Mouse (Mus musculus) right cerebral cortex, adult 2 months (tissue): ENCODE results near the gene Prrc2b.
A peak's percentile ranks its signal among the peaks of the same experiment; 100 is the strongest.

Experiments
- DNase-seq, 2 experiments: peaks; one replicate each; pipeline ENCODE4 v3.0.0; 2021 to 2022; ENCODE audit warnings: low spot score in 2 of 2

The Prrc2b gene

DNA sequence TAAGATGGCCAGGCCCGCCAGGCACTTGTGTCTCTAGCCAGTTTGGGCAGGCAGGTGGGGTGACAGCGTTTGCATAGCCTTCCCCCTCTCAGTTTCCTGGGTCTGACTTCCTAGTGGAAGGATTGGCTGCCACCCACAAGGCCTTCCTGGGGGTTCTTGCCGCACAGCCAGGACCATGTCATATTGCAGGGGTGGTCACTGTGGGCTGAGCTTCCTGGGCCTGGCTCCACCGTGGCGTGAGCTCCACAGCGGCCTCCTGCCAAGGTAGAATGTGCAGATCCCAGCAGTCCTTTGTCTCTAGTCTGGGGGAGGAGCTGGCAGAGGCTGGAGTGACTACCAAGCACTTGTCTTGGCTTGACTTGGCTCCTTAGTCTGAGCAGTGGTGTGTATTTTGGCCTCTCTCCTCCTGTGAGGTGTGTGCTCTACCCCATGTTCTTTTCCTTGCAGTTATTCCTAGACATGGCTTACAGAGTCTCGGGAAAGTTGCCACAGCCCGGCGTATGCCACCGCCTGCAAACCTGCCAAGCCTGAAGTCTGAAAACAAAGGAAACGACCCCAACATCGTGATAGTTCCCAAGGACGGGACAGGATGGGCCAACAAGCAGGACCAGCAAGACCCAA lies 31.9 kb downstream of the Prrc2b start:
- DNase-seq: no peak

DNA sequence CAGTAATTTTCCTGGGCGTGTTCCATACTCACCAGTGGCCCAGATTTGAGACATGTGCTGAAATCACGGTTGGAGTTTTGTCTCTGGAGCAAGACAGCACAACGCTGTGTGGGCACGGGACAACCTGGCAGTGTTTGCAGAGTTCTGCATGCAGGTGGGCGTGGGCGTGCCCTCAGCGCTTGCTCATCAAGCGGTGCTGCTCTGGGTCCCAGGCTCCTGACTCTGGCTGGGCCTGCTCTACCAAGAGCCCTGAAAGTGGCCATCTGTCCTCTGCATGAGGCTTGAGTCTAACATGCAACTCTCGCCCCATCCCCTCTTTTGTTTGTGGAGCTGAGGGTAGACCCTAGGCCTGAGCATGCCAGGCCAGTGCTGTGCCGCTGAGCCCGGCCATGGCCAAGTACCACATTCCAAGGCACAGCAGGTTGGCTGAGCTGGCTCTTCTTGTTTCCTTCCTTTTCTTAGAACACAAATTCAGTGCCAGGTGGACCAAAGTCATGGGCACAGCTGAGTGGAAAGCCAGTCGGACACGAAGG lies 36.2 kb downstream of the Prrc2b start:
- DNase-seq: peak; percentile 84 to 86

DNA sequence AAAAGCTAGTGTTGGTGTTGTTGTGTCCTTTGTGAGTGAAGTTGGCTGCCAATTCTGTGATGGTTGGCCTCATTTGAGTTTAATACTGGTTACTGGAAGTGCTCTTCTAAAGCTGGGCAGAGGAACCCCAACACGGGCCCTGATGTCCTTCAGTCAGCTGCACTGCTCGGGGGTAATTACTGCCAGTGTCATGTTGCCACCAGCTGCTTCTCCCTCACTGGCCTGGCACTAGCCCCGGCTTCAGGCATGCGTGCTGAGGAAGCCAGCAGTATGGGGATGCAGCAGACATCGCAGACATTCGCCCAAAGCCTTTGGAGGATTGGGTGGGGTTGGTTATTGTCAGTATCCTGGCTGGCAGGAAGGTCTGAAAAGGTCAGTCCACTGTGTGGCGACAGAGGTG lies 36.8 kb downstream of the Prrc2b start:
- DNase-seq: no peak

DNA sequence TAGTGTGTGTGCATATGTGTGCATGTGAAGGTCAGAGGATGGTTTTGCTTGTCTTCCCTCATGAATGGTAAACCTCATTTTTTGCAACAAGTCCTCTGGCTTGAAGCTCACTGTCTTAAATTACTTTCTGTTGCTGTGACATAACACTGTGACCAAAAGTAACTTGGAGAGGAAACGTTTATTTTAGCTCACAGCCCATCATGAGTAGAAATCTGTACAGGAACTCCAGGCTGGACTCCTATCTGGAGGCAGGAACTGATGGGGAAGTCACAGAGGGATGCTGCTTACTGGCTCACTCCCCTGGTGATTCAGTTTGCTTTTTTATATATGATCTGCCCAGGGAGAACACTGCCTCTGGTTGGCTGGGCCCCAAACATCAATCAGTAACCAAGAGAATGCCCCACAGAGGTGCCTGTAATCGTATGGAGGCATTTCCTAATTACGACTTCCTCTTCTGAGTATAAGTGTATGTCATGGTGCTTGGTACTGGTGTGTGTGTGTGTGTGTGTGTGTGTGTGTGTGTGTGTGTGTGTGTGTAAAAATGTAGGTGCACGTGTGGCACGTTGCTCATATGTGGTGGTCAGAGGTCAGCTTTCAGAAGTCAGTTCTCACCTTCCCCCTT lies 38.3 kb downstream of the Prrc2b start:
- no peak for DNase-seq

DNA sequence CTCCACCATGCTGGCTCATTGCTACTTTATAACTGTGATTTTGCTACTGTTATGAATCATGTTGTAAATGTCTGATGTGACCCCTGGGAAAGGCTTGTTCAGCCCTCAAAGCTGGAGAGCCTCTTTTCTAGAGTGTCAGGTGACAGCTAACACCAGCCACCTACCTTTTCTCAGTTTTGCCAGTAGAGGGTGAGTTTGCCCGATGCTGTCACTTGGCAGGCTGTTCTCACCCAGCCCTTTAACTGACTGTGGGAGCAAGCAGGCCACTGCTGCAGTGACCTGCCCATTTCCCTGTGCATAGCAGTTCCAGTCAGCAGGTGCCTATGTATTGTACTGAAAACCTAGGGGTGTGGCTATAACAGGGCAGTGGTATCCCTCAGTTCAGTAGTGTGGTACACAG lies 39.7 kb downstream of the Prrc2b start:
- no peak for DNase-seq

DNA sequence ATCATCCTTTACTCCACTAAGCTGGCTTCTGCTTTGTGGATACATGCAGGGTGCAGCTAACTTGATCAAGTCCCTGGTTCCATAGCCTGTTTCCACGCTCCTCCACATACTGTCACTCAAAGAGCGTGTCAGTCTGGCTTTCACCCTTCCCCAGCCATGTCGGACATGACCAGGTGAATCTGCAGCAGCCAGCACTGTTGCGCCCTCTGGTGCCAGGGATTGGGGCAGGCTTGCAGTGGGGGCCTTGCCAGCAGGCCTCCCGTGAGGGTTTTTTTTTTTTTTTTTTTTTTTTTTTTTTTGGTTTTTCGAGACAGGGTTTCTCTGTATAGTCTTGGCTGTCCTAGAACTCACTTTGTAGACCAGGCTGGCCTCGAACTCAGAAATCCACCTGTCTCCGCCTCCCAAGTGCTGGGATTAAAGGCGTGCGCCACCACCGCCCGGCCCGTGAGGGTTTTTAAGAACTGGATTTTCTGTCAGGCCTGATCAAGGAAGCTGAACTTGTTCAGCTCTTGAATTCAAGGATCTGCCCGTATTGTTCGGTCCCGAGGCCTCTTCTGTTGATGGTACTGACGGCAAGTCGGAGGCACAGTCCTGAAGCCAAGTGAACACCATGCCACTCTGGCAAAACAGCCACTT lies 41.1 kb downstream of the Prrc2b start:
- no peak for DNase-seq

DNA sequence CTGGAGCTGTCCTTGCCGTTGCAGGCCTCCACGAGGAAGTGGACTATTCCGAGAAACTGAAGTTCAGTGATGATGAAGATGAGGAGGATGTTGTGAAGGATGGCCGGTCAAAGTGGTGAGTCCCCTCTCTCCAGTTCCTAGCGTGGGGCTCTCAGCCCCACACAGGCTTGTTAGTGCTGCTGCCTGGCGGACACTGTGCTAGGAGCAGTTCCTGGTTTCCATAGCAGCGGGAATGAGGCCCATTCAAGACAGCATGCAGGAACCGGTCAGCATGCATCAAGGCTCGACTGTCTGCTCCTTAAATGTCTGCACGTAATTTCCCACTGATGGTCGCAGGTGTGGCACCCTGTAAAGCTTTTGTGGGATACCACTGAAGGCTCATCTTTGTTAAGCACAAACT lies 48.1 kb downstream of the Prrc2b start:
- no peak for DNase-seq

DNA sequence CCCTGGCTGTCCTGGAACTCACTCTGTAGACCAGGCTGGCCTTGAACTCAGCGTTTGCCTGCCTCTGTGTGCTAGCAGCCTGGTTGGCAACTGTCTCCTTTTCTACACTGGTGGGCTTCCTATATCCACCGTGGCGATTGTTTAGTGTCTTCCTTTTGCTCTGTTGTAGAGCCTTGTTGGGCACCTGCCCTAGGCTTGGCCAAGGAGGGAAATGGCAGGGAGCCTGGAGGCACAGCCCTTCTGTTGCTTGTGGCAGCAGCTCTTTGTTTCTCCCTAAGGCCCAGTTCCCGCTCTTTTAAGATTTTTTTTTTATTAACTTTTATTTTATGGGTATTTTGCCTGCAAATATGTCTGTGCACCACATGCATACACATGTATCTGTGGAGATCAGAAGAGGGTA lies 49.2 kb downstream of the Prrc2b start:
- no peak for DNase-seq

DNA sequence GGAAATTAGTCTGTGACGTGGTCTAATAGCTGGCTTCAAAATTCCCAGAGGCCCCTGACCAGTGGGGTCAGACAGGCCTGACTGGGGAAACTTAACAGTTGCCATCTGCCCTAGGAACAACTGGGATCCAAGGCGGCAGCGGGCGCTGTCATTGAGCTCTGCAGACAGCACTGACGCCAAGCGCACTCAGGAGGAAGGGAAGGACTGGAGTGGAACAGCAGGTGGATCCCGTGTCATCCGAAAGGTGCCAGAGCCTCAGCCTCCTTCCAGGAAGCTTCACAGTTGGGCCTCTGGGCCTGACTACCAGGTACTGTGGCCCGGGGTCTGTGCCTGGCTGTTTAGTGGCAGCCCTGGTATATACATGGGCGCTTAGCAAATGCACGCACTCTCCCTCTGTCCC lies 49.8 kb downstream of the Prrc2b start:
- no peak for DNase-seq

DNA sequence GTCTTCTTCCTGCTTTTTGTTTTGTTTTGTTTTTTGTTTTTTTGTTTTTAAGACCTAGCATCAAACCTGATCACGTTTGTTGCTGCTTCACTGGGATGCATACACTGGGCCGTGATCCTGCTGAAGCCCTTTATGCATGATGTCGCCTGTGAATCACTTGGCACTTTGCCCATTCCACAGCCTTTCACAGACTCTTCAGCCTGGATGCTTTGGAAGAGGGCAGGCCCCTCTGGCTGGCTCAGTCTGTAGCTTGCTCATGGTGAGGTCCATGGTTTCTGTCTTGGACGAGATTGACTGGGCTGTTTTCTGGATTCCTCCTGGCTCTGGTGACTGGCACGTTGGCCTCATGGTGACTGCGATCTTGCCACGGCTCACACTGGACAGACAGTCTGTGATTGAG lies 50.6 kb downstream of the Prrc2b start:
- DNase-seq: no peak

DNA sequence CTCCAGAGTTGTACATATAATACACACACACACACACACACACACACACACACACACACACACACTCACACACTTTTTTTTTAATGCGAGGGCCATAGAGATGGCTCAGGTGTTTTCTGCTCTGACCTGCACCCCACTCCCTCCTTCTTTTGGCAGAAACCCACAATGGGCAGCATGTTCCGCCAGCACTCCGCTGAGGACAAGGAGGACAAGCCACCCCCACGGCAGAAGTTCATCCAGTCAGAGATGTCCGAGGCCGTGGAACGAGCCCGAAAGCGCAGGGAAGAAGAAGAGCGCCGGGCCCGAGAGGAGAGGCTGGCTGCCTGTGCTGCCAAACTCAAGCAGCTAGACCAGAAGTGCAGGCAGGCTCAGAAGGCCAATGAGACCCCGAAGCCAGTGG lies 53.0 kb downstream of the Prrc2b start:
- no peak for DNase-seq

DNA sequence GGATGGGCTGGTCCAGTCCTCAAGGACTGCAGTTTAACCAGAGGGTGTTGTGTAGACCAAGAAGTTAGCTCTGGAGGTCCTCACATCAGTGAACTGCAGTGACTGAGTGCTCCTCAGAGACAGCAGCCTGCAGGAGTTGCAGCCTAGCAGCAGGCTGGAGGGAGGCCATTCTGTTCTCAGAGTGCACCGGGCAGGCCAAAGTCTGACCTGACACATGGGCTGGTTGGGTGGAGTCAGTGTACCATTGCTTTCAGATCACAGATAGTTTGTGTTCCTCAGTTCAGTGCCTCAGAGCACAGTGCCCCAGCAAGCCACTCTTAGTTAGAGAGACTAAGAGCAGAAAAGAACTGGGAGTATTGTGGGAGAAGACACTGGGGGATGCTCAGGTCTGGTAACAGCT lies 56.8 kb downstream of the Prrc2b start:
- no peak for DNase-seq

DNA sequence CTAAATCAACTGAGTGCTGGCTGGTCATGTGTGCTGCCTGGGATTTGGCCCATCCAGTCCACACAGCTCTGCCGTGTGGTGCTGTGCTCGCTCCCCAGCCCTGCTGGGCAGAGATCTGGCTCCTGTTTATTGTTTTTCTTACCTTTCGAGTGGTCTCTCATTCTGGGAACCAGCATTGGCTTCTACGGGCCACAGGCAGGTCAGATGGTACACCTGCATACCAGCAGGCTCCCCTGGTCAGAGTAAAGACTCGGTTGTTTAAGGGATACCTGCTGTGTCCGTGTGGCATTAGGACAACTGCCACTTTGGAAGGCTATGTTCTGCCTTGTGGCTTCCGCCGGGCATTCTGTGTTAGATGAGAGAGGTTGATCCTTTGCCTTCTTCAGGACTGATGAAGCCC lies 60.8 kb downstream of the Prrc2b start:
- DNase-seq: no peak

DNA sequence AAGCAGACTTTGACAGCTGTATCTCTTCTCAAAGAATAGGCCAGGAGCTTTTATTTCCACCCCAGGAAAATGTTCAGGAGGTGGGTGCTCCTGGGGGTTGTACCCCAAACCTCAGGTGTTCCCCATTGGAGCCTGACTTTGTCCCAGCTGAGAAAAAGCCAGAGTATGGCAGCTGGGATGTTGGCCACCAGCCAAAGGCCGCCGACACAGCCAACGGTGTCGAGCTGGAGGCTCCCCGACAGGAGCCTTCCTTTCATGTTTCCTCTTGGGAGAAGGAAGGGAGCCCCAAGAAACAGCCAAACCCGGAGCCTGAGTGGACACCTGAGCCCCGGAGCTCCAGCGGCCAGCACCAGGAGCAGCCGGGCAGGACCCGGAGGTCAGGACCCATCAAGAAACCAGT lies 62.1 kb downstream of the Prrc2b start:
- DNase-seq: no peak

DNA sequence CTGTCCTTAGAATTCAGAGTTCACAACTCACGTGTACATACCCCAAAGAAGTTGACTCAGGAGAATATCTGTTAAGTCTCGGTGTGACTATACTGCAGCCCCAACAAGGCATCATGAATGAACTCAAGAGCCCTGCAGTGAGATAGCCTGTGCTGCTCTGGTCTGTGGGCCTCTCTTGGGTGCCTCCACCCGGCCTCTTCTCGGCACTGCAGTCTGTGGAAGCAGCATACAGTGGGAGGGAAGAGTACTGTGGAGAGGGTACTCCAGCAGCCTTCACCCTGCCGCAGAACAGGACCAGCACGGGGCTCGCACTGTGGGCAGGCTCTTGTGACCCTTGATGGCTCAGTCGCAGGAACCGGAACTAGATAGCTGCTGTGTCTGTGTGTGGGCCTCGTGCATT lies 64.7 kb downstream of the Prrc2b start:
- DNase-seq: no peak

DNA sequence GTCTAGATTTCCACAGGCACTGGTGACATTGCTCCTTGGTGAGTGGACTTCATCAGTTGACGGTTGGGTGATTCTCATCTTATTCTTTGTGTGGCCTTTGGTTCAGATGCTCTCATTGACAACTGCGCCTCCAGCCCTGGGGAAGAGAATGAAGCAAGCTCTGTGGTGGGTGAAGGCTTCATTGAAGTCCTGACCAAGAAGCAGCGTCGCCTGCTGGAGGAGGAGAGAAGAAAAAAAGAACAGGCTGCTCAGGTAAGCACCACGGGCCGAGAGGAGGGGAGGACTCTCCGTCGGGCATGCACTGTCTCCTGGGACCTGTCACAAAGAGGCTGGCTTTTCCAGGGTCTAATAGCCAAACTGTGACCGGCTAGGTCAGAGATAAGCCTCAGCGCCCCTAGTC lies 65.6 kb downstream of the Prrc2b start:
- DNase-seq: no peak

DNA sequence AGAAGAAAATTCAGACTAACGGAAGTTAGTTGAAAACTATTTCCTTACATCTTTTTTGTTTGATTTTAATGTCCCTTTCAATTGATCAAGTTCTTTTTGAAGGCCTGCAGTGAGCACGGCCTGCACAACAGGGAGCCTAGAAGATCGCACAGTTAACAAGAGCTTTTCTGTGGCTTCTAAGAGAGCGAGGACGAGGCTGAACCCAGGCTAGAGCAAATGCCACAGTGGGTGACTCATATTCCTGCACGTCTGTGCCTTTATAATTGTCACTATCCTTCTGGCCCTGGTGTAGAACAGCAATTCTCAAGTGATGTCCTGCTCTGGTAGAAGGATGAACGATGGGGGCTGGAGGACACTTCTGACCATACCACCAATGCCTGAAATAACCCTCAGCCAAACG lies 66.8 kb downstream of the Prrc2b start:
- DNase-seq: no peak

DNA sequence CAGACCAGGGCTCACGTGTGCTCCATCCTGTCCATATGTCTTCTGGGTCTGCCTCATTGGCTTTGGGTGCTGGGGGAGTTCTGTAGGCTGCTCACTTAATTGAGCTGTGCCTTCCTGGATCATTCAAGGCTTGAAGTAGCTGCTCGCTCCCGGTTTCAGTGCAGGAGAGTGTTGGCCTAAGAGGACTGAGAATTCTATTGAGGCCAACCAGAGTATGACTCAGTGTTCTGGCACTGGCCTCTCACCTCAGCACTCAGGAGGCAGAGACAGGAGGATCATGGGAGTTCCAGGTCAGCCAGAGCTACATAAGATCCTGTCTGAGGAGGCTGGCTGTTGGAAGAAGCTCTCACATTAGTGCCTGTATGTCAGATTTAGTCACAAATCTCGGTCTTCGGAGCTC lies 67.2 kb downstream of the Prrc2b start:
- DNase-seq: no peak

DNA sequence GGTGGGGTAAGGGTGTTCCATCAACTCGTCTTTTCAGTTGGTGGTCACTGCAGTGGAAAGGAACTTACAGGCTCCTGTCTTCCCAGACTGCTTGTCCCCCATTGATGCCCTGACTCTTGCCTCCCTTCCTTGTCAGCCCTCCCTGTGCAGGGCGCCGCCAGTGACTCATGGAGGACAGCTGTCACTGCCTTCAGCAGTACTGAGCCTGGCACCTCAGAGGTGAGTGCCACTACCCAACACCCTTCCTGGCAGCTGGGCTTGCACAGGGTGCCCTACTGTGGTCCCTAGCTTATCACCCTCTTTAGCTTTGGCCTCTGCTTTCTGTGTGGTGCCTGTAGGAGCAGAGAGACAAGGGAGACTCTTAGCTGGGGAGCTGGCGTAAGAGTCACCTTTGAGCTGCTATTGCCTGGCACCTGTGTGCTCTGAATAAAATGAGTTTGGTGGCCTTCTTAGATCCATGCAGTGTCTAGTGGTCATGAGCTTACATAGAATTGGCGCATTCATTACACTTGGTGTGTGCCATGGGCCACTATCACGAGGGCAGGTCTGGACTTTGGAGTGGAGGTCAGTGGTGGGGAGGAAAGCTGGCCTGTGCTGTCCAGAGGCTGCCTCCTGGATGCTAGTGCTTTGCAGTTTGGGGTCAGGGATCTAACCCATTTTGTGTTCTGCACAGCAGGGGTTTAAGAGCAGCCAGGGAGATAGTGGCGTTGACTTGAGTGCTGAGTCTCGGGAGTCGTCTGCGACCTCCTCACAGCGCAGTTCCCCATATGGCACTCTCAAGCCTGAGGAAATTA lies 67.9 kb downstream of the Prrc2b start:
- DNase-seq: no peak

DNA sequence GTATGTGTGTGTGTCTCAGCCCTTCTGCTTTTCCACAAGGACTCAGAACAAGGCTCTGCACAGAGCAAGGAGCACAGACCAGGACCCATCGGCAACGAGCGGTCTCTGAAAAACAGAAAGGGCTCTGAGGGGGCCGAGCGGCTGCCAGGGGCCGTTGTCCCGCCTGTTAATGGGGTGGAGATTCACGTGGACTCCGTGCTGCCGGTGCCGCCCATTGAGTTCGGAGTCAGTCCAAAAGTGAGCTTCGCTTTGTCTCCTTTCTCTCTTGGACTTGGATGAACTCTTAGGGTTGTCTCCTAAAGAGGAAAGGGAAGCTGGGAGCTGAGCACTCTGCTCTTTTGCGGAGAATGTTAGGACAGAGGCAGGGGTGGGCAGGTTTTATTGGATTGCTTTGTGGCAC lies 68.6 kb downstream of the Prrc2b start:
- no peak for DNase-seq

DNA sequence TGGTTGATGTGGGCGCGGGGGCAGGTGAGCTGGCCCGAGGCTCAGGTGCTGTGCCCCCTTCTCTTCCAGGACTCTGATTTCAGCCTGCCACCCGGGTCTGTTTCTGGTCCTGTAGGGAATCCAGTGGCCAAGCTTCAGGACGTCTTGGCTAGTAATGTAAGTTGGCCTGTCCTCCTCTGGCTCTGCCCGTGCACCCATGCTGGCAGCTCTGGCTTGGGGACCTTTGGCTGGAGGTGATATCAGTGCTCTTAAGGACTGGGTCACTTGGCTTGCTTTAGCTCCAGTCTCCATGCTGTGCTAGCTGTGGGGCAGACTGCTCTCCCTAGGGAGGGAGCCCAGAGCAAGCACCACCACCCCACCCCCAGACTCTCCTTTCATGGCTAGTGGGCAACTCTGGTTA lies 69.1 kb downstream of the Prrc2b start:
- DNase-seq: no peak

DNA sequence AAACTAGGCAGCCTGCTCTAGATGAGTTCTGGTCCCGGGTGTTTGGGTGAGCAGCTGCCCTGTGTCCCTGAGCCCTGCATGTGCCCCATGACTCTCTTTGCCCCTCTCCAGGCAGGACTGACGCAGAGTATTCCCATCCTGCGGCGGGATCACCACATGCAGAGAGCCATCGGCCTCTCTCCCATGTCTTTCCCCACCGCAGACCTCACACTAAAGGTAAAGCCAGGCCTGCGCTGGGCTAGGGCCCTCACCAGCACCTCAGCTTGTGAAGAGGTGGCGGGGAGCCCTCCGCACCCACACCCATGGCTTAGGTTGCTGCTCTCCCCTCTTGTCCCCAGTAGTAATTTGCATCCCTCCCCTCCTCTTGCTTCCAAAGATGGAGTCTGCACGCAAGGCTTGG lies 70.1 kb downstream of the Prrc2b start:
- no peak for DNase-seq

DNA sequence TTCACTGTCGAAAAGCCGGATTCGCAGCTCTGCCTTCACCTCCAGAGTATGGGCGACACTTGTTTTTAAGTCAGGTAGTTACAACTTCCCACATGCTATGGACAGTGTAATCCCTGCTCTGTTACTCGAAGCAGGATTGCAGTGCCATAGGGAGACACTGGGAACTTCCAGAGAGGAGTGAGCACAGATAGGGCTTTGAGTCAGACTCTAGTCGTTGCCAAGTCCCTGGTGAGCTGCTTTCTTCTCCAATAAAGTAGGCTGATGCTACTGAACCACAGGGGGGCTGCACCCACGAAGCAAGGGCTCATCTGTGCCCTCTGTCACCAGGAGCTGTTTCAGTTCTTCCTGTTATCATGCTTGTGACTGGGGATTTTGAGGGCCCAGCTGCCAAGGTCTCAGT lies 70.7 kb downstream of the Prrc2b start:
- DNase-seq: no peak
